Mouse (Mus musculus): ENCODE results near the gene Gm20696. TPM values are rescaled to one million over a fixed set of nuclear protein-coding genes. Genes with fewer than 3 reads are reported as not detected.
A peak's percentile ranks its signal among the peaks of the same experiment; 100 is the strongest.

The Gm20696 gene
- polyA plus RNA-seq, 1 experiment: 1.8 TPM

DNA sequence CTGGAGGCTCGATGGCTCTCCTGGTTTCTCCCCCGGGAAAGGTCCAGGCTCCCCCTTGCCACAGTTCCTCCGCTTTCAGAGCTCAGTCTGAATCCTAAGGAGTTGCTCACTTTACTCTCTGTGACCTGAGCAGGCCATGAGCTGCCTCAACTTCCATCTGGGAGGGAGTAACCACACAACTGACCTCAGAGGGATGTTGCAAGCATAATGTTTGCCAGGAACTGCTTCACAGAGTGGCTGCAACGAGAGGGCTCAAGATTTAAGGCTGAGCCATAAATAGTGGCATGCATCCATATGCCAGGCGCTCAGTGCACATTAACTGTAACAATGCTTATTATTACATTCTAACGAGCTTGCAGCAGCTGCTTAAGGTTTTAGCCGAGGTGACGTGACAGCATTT is 29.8 kb downstream of the Gm20696 start:
- no peak for DNase-seq (ENCODE audit: low read depth)
- no peak for TF ChIP-seq POLR2A (IDR thresholded peaks at IDR 0.05; ENCODE audit: borderline replicate concordance, extremely low read depth, insufficient read depth, insufficient read length, poor library complexity, severe bottlenecking)
- TF ChIP-seq CTCF (IDR thresholded peaks at IDR 0.05; ENCODE audit: borderline replicate concordance, extremely low read depth, insufficient read depth, insufficient read length): no peak

DNA sequence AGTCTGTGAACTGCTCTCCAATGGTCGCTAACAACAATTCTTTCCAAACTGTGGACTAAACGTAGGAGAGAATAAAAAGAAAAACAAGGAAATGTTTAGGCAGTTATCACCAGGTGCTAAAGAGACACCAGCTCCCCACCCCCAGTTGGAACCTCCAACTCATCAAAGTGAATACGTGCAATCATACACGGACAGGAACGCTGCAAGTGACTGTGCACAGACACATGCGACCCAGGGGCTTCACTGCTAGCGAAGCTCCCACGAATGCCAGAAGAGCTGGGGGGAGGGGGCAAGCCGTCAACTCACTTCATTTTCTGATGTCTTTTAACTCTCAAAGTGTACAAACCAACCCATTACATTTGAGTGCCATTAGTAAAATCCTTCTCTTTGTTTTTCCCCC is 30.5 kb downstream of the Gm20696 start:
- no peak for DNase-seq (ENCODE audit: low read depth)

DNA sequence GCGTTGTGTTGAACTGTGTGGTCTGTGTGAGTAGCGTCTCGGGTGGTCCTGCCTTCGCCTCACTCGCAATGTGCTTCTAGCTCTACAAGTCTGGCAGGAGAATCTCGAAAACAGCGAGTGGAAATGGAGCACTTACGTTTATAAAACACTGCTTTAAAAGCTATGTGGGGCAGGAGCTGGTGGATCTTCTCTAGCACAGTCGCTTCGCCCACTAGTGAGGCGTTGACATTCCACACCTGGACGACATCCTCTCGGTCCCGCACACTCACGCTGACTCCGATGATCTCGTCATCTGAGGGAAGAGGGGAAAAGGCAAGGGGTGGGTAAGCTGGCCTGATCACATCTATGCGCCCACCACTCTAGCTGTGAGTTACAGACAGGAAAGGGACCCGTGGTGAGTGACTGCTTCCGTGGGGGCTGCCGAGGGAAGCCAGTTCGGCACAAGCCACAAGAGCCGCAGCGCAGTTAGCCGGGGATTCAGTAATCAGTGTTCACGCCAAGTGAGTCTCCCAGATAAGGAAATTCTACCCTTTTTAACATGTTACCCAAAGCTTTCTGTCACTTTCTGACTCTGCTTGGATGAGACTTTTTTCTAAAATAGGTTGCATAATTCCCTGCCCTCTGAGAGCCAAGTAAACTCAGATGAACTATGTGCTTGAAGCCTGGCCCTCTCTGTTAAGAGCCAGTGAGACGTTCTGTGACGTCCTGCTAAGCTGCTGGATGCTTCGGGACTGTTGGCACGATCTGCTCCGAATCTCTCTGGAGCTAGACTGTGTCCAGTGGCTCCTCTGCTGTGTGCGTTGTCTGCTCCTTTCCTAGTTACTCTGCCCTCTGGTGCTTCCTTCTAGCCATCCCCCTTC is 34.2 kb downstream of the Gm20696 start:
- DNase-seq (ENCODE audit: low read depth): no peak

More for the DNA sequence above, 30.5 kb downstream of the Gm20696 start:
- no peak for TF ChIP-seq CTCF (IDR thresholded peaks at IDR 0.05; ENCODE audit: borderline replicate concordance, extremely low read depth, insufficient read depth, insufficient read length)
- TF ChIP-seq POLR2A (IDR thresholded peaks at IDR 0.05; ENCODE audit: borderline replicate concordance, extremely low read depth, insufficient read depth, insufficient read length, poor library complexity, severe bottlenecking): no peak

DNA sequence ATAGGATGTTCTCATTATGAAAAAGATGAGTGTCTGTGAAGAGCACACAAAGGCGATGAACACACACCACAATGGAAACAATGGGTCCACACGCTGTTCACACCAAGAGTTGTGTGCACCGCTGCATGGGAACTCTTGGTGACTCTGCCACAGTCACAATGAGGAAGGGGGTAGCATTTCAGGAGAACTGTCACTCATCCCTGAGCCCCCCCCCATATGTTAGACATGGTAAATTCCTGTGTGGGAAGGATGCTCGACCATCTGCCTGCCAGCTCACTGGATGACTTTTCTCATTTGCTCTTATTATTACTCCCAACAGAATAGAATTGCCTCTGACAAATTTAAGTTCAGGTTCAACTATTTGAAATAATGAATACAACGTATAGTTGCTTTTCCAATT is 35.0 kb downstream of the Gm20696 start:
- TF ChIP-seq CTCF (IDR thresholded peaks at IDR 0.05; ENCODE audit: borderline replicate concordance, extremely low read depth, insufficient read depth, insufficient read length) (no peak), POLR2A (IDR thresholded peaks at IDR 0.05; ENCODE audit: borderline replicate concordance, extremely low read depth, insufficient read depth, insufficient read length, poor library complexity, severe bottlenecking) (no peak)
- DNase-seq (ENCODE audit: low read depth): no peak

More for the DNA sequence above, 34.2 kb downstream of the Gm20696 start:
- TF ChIP-seq CTCF (IDR thresholded peaks at IDR 0.05; ENCODE audit: borderline replicate concordance, extremely low read depth, insufficient read depth, insufficient read length) (no peak), POLR2A (IDR thresholded peaks at IDR 0.05; ENCODE audit: borderline replicate concordance, extremely low read depth, insufficient read depth, insufficient read length, poor library complexity, severe bottlenecking) (no peak)

DNA sequence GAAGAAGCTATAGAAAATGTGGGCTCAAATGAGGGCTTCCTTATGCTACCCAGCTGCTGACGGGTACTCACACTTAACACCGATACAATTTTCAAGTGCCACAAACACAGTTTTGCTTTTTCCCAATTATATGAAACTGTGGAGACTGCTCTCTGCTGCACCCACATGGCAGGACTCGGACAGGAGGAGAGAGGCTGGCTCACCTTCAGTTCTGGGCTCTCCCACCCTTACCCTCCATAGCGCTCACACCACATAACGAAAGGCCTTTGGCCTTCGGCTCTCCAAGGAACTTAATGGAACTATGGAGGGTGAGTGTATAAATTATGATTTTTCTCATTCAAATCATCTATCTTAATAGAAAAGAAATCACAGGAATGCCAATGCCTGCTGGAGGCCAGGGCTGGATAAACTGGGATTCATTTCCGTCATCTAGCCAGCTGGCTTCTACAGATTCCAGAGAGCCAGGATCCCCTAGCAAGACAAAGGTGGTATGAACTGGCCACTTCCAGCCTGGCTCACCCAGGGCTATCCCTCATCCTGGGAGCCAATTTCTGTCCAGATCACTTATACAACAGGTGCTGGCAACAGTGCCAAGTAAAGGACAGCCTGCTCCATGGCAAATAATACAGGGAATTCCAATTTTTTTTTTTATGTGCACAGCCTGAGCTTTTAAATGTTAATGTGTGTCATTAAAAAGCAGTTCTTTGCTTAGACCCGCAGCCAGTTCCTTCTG is 36.7 kb downstream of the Gm20696 start:
- DNase-seq (ENCODE audit: low read depth): no peak
- TF ChIP-seq CTCF (IDR thresholded peaks at IDR 0.05; ENCODE audit: borderline replicate concordance, extremely low read depth, insufficient read depth, insufficient read length): peak; percentile 9; the same call in 1 of the 2 replicates
- no peak for TF ChIP-seq POLR2A (IDR thresholded peaks at IDR 0.05; ENCODE audit: borderline replicate concordance, extremely low read depth, insufficient read depth, insufficient read length, poor library complexity, severe bottlenecking)

DNA sequence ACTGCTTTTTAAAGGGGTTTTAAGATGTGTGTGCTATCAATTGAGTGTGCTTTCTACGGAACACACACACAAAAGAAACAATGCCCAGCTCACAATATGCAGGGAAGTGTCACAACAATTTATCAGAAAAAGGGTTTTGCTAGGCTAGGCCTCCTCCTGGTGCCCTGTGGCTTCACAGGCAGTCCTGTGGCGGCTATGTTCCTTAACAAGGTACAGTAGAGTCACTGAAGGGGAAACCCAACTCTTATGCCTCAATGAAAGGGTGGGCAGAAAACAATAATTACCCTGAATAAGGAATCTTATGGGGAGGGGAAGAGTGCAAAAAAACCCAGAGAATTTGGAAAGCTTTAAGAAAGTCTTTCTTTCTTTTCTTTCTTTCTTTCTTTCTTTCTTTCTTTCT is 40.2 kb downstream of the Gm20696 start:
- DNase-seq (ENCODE audit: low read depth): peak; percentile 54
- TF ChIP-seq POLR2A (IDR thresholded peaks at IDR 0.05; ENCODE audit: borderline replicate concordance, extremely low read depth, insufficient read depth, insufficient read length, poor library complexity, severe bottlenecking) (no peak), CTCF (IDR thresholded peaks at IDR 0.05; ENCODE audit: borderline replicate concordance, extremely low read depth, insufficient read depth, insufficient read length) (no peak)

DNA sequence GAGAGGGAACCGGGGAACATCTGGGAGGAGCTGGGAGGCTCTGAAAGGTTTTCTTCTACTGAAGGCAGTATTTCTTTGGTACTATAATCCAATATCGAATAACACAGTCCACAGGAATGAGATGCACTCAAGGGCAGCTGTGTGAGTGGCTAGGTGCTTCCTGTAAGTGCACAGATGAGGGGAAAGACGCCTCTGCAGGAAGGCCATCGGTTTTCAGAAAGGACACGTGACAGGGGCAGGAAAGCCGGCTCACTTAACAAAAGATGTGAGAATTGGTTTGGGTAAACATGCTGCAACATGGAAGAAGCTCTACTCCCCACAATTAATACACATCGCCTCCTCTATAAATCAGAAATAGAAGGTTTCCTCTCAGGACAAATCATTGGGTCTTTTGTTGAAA is 40.8 kb downstream of the Gm20696 start:
- DNase-seq (ENCODE audit: low read depth): no peak
- TF ChIP-seq POLR2A (IDR thresholded peaks at IDR 0.05; ENCODE audit: borderline replicate concordance, extremely low read depth, insufficient read depth, insufficient read length, poor library complexity, severe bottlenecking): no peak
- no peak for TF ChIP-seq CTCF (IDR thresholded peaks at IDR 0.05; ENCODE audit: borderline replicate concordance, extremely low read depth, insufficient read depth, insufficient read length)

DNA sequence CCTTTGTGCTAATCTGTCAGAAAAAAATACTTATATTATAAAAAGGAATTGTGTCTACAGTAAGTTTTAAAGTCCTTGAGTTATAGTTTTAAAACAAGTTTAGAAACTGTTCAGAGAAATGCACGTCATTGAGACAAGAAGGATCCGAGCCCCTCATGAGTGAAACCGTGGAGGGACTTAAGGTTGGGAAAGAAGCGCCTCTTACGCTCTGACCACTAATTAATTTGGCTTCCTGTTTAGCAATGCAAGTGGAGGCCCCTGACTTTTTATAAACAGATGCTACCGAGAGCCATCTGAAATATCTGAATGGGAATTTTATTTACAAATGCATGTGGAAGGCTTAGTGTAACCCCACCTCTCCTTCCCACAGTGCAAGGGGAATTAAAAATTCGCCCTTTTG is 41.3 kb downstream of the Gm20696 start:
- DNase-seq (ENCODE audit: low read depth): no peak
- TF ChIP-seq CTCF (IDR thresholded peaks at IDR 0.05; ENCODE audit: borderline replicate concordance, extremely low read depth, insufficient read depth, insufficient read length) (no peak), POLR2A (IDR thresholded peaks at IDR 0.05; ENCODE audit: borderline replicate concordance, extremely low read depth, insufficient read depth, insufficient read length, poor library complexity, severe bottlenecking) (no peak)

DNA sequence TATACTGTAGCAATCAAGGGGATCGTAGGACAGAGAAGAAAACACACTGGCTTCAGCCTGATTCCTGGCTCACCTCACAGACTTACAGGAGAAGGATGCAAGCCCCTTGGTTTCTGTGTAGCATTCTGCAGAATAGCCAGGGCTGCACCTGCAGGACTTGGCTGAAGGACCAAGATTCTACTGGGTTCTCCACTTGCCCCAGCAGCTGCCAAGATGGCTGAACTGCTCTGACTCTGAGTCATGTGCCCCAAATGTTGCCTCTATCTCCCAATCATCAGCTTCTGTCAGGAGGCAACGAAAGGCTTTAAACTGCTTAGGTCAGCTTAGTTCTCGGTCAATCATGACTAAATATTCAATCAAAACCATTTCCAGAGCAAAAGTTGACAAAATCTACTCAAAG is 42.1 kb downstream of the Gm20696 start:
- DNase-seq (ENCODE audit: low read depth): no peak
- no peak for TF ChIP-seq CTCF (IDR thresholded peaks at IDR 0.05; ENCODE audit: borderline replicate concordance, extremely low read depth, insufficient read depth, insufficient read length)
- TF ChIP-seq POLR2A (IDR thresholded peaks at IDR 0.05; ENCODE audit: borderline replicate concordance, extremely low read depth, insufficient read depth, insufficient read length, poor library complexity, severe bottlenecking): no peak

DNA sequence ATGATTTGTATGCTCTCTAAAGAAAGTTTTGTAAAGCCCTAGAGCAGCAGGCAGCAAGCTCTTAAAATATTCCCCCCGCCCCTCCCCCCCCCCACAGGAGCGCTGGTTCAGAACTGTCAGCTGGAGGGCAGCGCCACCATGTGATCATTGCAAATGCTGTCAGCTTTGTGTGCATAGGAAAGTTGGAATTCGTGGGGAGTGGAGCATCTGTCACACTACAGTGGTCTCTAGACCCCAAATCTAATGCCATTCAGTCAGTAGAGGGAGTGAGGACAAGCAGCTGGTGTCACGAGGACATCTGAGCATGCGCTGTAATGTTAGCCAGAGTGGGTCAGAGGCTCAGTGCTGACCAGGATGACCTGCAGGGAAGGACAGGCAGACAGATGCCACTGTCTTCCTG is 43.0 kb downstream of the Gm20696 start:
- no peak for TF ChIP-seq POLR2A (IDR thresholded peaks at IDR 0.05; ENCODE audit: borderline replicate concordance, extremely low read depth, insufficient read depth, insufficient read length, poor library complexity, severe bottlenecking)
- peak; percentile 52; the same call in 1 of the 2 replicates for TF ChIP-seq CTCF (IDR thresholded peaks at IDR 0.05; ENCODE audit: borderline replicate concordance, extremely low read depth, insufficient read depth, insufficient read length)
- DNase-seq (ENCODE audit: low read depth): peak; percentile 75

DNA sequence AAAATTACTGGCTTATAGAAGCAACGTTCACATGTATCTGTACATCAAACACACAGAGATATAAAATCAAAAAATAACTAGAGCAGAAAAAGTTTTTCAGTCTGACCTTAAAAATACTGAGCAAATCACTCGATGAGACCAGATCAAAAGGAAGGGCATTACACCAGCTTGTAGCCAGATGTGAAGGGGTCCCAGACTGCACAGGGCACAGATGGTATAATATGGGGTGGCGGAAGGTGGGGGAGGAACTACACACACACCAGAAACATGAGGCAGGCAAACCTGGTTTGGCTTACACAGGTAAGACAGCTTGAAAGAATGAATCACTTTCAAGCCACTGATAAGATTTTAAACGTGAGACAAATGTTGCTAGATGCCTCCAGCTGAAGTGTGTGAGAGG is 45.4 kb downstream of the Gm20696 start:
- DNase-seq (ENCODE audit: low read depth): no peak
- TF ChIP-seq CTCF (IDR thresholded peaks at IDR 0.05; ENCODE audit: borderline replicate concordance, extremely low read depth, insufficient read depth, insufficient read length) (no peak), POLR2A (IDR thresholded peaks at IDR 0.05; ENCODE audit: borderline replicate concordance, extremely low read depth, insufficient read depth, insufficient read length, poor library complexity, severe bottlenecking) (no peak)

All from brain, embryonic 14.5 days (tissue).